Mouse (Mus musculus): ENCODE measurements around the gene Ndufb2.

- TF ChIP-seq POLR2A (IDR thresholded peaks at IDR 0.05; ENCODE audit: low read depth, low read length) = no peak
- no peak for TF ChIP-seq CTCF (IDR thresholded peaks at IDR 0.05; ENCODE audit: extremely low read depth, insufficient read depth, insufficient read length, insufficient replicate concordance)
These were observed 11.1 kb upstream of the Ndufb2 start for GRCm38 (mm10) chr6:39581087-39581784.

All from spleen, adult 2 months (tissue).